Mouse (Mus musculus): ENCODE measurements around the gene Cep19.
"Not testable (repeated sequence)": the region's sequence is repeated elsewhere in the genome, so short reads cannot be mapped to it uniquely, and the experiment has no call there.

Cep19 gene

DNA sequence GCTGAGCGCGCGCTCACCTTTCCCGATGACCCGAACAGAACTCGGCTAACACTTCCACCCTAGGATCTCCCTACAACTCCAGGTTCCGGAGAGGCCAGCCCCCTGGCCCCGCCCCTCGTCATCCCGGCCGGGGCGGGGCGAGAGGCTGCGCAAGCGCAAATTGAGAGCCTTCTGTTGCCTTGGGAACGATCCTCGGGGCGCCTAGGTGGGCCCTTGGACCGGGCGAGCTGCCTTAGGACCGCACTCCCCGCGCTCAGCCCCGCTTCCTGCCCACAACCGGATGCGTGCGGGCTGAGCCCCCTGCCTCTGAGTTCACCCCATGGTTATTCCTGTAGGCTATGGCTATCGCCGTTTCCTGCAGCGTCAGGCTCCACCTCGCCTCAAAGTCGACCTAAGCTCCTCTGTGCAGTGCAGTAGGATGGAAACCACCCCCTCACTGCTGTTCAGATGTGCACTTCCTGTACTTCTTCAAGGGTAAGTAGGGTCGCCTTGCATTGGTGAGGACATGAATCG is at the start of gene Cep19, which contains the start of gene Pigx:
Gene Cep19, plus strand, starts transcription at position 163 of the 513 bp plus-strand sequence.
Gene Pigx, minus strand, starts transcription at position 103 of the 513 bp plus-strand sequence.
- ATAC-seq (ENCODE audit: insufficient number of reproducible peaks, low FRiP score, low TSS enrichment), result peak; percentile 97

DNA sequence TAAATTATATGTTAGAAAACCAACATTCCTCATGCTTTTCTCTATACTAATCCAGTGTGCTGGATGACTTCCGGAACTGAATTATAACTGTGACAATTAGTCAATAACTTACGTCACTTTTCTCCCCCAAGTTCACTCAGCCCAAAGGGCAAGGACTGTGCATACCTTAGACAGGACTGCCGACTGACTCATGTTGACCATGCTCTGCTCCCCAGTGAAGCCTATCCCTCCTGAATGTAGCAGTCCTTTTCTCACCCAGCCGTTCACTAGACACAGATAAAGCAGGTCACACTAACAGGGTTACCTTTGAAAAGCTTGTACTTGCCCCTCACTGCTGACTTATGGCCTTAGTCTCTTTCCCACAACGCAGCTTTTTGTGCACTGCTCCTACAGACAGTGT is 40.8 kb upstream of the Cep19 start:
- ATAC-seq (ENCODE audit: insufficient number of reproducible peaks, low FRiP score, low TSS enrichment), result no peak

- ATAC-seq (ENCODE audit: insufficient number of reproducible peaks, low FRiP score, low TSS enrichment), result no peak
Measured at GRCm38 (mm10) chr16:32059840-32060523, 39.6 kb upstream of the Cep19 start.

DNA sequence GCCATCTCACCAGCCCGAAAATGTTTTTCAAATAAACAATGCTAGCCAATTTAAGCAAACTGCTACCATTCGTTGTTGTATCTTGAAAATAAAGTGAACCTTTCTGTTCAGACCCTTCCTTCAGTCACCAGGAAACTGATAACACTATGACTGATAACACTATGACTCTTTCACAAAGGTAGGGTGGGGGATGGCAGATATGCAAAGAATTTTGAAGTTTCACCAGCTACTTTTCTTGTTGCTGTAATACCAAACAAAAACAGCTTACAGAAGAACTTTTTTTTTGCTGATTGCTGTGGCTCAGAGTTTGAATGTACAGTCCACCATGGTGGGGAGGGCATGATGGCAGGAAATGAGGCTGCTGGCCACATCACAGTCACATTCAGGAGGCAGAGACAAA is 37.4 kb upstream of the Cep19 start:
- no peak for ATAC-seq (ENCODE audit: insufficient number of reproducible peaks, low FRiP score, low TSS enrichment)

DNA sequence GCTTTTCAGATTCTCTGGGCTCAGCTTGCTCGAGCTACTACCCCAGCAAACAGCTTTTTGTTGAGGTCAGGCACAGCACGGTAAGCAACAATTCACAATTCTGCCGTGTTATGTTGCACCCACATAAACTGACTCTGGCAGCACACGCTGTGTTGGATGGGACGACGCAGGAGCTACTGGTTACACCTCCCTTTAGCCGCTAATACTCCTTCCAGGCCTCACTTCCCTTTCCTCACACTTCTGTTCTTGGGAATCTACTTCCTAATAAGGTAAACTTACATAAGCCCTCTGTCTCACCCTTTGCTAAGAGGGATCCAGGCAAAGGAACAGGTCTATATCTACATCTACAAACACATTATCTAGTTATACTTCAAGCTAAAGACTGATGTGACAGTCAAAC is 35.7 kb upstream of the Cep19 start:
- ATAC-seq (ENCODE audit: insufficient number of reproducible peaks, low FRiP score, low TSS enrichment), result no peak

GRCm38 (mm10) chr16:32066899-32067298 is 32.7 kb upstream of the Cep19 start:
- no peak for ATAC-seq (ENCODE audit: insufficient number of reproducible peaks, low FRiP score, low TSS enrichment)

- no peak for ATAC-seq (ENCODE audit: insufficient number of reproducible peaks, low FRiP score, low TSS enrichment)
Measured at GRCm38 (mm10) chr16:32068389-32069300, 31.0 kb upstream of the Cep19 start.

- not testable (repeated sequence) for ATAC-seq (ENCODE audit: insufficient number of reproducible peaks, low FRiP score, low TSS enrichment)
Measured at GRCm38 (mm10) chr16:32070070-32070469, 29.5 kb upstream of the Cep19 start.

- no peak for ATAC-seq (ENCODE audit: insufficient number of reproducible peaks, low FRiP score, low TSS enrichment)
Measured at GRCm38 (mm10) chr16:32075762-32076161, 23.8 kb upstream of the Cep19 start.

- ATAC-seq (ENCODE audit: insufficient number of reproducible peaks, low FRiP score, low TSS enrichment), result no peak
Measured at GRCm38 (mm10) chr16:32076406-32076805, 23.2 kb upstream of the Cep19 start.

DNA sequence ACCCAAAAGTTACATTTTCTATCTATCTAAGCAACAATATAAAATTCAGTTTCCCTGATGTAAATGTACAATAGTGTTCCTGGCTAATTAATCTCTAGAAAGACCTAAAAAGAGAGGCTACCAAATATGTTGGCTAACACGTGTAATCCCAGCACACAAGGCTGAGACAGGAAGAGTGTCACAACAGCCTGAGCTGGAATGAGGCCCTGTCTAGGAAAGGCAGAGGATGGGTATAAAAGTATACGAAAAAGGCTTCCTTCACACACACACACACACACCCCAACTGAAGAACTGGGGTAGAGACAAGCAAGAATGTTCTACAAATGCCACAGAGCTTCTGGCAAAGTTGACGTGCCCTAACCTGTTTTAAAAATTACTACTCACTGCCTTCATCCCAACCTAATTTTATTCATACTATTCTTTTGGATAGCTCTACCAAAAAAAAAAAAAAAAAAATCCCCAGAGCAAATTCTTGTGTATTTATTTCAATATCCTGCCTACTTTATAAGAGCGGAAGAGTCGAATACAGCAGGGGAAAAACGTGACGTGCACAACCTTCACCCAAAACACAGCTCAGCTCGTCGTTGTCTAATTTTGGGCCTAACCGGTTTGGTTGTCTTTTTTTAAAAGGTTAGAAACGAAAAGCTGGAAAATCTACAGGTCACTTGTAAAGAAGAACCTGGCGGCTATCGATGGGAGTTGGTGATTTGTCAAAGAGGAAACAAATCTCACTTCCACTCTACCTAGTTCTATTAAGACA is 21.8 kb upstream of the Cep19 start:
- no peak for ATAC-seq (ENCODE audit: insufficient number of reproducible peaks, low FRiP score, low TSS enrichment)

DNA sequence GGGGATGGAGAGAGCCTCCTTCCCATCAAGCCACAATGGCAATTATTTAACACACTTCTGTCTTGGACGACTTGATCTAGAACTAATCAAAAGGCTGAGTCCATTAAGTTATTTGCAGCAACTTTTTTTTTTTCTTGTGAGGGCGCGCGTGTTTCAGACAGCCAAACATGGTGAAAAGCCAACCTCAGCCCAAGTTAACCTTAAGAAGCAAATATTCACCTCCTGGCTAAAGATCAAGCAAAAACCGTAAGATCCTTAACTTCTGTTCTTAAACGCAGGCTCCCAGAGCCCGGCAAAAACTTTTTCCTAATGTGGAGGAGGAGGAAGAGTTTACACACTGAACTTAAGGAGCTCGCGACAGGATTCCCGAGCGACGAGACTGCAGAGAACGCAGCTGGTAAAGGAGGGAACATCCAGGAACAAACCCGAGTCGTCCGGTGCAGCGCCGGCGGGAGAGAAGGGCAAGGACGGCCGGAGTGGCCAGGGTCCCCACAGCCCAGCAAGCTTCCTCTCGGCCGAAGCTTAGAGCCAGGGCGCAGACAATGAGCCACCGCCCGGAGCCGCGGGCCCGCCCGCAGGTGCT is 21.1 kb upstream of the Cep19 start:
- ATAC-seq (ENCODE audit: insufficient number of reproducible peaks, low FRiP score, low TSS enrichment), result peak; percentile 62

GRCm38 (mm10) chr16:32078991-32079511 is 20.5 kb upstream of the Cep19 start, which contains the start of gene Pak2:
TSS of gene Pak2 (minus strand) at chr16:32079342.
- peak; percentile 92 for ATAC-seq (ENCODE audit: insufficient number of reproducible peaks, low FRiP score, low TSS enrichment)

DNA sequence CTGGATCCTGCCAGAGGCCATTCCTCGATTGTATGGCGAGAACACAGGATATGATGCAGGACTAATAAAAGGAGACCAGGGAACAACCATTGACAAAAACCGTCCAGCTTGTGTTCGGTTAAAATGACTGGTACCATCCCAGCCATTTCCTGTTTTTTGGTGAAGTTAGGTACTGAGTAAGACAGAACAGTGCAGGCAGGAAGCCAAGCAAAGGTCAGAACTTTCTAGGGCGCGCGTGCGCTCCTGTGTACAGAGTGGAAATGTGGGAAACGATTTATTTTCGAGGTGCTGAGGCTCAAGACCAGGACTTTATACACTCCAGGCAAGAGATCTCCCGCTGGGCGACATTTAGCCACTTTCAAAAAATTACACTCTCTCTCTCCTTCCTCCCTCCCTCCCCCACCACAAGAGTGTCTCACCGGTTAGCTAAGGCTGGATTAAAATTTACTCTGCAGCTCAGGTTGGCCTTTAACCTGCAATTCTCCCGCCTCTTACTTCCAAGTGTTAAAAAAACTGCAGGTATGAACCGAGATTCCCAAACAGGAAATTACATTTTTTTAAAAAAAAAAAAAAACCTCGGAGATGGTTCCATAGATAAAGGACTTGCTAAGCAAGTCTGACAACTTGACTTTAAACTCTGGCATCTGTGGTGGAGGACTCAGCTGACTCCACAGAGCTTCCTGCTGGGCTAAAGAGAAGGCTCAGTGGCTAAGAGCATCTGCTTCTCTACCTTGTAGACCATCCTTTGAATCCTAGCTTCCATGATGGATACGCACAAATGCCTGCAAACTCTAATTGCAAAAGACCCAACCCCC is 11.8 kb upstream of the Cep19 start:
- no peak for ATAC-seq (ENCODE audit: insufficient number of reproducible peaks, low FRiP score, low TSS enrichment)

GRCm38 (mm10) chr16:32091466-32091865 is 8.1 kb upstream of the Cep19 start:
- no peak for ATAC-seq (ENCODE audit: insufficient number of reproducible peaks, low FRiP score, low TSS enrichment)

- ATAC-seq (ENCODE audit: insufficient number of reproducible peaks, low FRiP score, low TSS enrichment), result not testable (repeated sequence)
Measured at GRCm38 (mm10) chr16:32097757-32098156, 1.8 kb upstream of the Cep19 start.

- peak; percentile 45; the same call in 1 of the 2 replicates for ATAC-seq (ENCODE audit: insufficient number of reproducible peaks, low FRiP score, low TSS enrichment)
Measured at GRCm38 (mm10) chr16:32098897-32099637, 533 bp upstream of the Cep19 start.

GRCm38 (mm10) chr16:32102295-32102694 is 2.7 kb downstream of the Cep19 start:
- no peak for ATAC-seq (ENCODE audit: insufficient number of reproducible peaks, low FRiP score, low TSS enrichment)
